Mouse (Mus musculus): ENCODE measurements around the gene Pex11b. TPM values are rescaled to one million over a fixed set of nuclear protein-coding genes. Genes with fewer than 3 reads are reported as not detected.
"Not testable (repeated sequence)": the region's sequence is repeated elsewhere in the genome, so short reads cannot be mapped to it uniquely, and the experiment has no call there.

Gene Pex11b
- polyA plus RNA-seq, 1 experiment: 17.5 TPM

DNA sequence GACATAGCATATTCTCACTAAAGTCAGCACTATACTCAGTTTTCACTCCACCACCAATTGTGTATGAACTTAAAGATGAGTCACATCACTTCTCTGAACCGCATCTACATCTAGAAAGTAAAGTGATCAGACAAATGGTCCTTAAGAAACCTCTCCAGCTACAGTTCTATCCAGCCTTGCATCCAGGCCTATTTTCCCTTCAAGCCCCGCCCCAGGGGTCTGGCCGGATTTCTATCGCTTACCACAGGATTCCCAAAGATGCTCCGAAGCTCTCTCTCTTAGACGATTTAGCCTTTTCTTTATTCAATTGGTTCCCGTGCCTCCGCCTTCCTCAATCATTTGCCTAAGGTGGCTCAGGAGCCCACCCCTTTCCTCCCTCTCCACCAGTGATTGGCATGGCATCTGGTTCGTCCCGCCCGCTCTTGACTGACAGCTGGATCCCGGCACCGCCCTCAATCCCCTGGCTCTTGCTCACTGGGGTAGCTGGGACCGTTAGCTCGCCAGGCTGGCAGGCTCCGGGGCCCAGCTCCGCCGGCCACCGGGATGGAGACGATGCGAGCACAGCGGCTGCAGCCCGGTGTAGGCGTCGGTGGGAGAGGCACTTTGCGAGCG lies 34.4 kb upstream of the Pex11b start, which contains the start of gene Lix1l:
Gene Lix1l (plus strand): TSS at position 511 of the 612 bp plus-strand sequence.
- peak; percentile 64 to 83 for DNase-seq (ENCODE audit: low read depth in 1 of 2, low spot score in 2 of 2)
- peak within 1 kb of the TSS; percentile 61 for H3K4me3 ChIP-seq (ENCODE audit: extremely low read depth, insufficient read depth, insufficient read length)
- H3K4me1 ChIP-seq (ENCODE audit: control insufficient read depth, insufficient read depth, insufficient read length): peaks cover 19% of the 10 kb centered on the region
- TF ChIP-seq CTCF (IDR thresholded peaks at IDR 0.05; ENCODE audit: extremely low read depth, insufficient read depth, insufficient read length, insufficient replicate concordance): no peak
- no peak for TF ChIP-seq POLR2A (IDR thresholded peaks at IDR 0.05; ENCODE audit: low read depth, low read length)
- H3K27me3 ChIP-seq (ENCODE audit: control insufficient read depth, insufficient read depth, low read length): peaks cover 28% of the 10 kb centered on the region
- H3K36me3 ChIP-seq (ENCODE audit: control insufficient read depth, insufficient read depth, low read length): no peaks in the 10 kb centered on the region
- 2% methylated on average over 27 of the region's 27 CpGs for WGBS
- peak within 1 kb of the TSS; percentile 20; the same call in 1 of the 2 replicates for H3K27ac ChIP-seq (ENCODE audit: insufficient read depth, low read length)

DNA sequence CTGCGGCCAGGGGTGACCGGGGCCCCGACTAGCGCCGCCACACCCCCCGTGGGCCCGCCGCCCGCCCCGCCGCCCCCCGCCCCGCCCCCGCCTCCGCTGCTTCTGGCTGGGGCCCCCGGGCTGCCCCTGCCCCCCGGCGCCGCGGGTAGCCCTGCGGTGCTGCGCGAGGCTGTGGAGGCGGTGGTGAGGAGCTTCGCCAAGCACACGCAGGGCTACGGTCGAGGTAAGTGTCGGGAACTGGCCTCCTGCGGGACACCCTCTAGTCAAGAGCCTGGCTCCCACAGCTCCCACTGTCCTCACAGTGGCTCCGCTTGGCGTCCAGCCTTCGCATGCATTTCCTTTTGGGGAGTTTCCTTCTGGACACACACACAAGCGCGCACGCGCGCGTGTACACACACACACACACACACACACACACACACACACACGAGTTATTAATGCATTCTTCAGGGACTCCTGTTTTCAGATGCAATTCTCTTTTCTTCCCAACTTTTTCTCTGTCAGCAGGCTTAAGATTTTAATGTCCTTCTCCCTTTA lies 33.9 kb upstream of the Pex11b start:
- Histone ChIP-seq H3K27me3 (ENCODE audit: control insufficient read depth, insufficient read depth, low read length) (peaks cover 27% of the 10 kb centered on the region), H3K27ac (ENCODE audit: insufficient read depth, low read length) (peak overlapping the region; percentile 20; the same call in 1 of the 2 replicates), H3K4me3 (ENCODE audit: extremely low read depth, insufficient read depth, insufficient read length) (peak overlapping the region; percentile 61; the same call in 1 of the 2 replicates), H3K4me1 (ENCODE audit: control insufficient read depth, insufficient read depth, insufficient read length) (peaks cover 16% of the 10 kb centered on the region), H3K36me3 (ENCODE audit: control insufficient read depth, insufficient read depth, low read length) (no peaks in the 10 kb centered on the region)
- WGBS: 2% methylated on average over 39 of the region's 40 CpGs
- no peak for DNase-seq (ENCODE audit: low read depth in 1 of 2, low spot score in 2 of 2)
- no peak for TF ChIP-seq POLR2A (IDR thresholded peaks at IDR 0.05; ENCODE audit: low read depth, low read length)
- no peak for TF ChIP-seq CTCF (IDR thresholded peaks at IDR 0.05; ENCODE audit: extremely low read depth, insufficient read depth, insufficient read length, insufficient replicate concordance)

DNA sequence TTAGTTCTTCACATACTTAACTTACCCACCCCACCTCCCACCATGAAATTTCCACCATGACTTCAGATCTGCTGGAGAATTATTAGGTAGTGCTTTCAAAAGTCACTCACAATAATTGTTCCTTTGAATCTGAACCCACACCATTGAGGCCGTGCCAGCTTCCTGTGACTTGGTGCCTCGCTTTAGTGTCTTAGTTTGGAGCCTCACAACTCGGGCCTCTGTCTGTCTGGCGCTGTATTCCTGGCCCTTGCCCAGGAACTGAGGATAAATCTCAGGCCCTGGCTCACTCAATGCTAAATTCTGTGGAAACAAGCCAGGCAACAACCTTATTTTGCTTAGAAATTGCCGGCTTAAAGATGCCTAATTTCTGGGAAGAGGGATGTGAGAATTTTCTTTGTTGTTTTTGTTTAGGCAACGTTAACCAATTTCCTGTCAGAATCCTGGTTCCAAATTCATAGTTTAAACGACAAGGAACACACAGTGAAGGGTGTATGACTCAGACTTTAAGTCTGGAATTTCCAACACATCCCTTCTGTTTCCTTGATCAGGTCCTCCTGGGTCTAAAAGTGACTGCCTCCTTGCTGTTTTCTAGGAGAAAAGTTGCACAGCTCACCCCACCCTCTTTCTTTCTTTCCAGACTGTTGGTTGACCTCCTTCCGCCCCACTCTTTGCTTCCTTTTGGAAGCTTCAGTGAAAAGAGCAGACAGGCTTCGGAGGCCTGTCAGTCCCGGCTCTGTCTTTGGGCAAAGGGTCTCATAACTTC lies 33.1 kb upstream of the Pex11b start:
- 70% methylated on average over 10 of the region's 10 CpGs for WGBS
- no peak for DNase-seq (ENCODE audit: low read depth in 1 of 2, low spot score in 2 of 2)
- Histone ChIP-seq H3K4me3 (ENCODE audit: extremely low read depth, insufficient read depth, insufficient read length) (no peak overlapping the region), H3K4me1 (ENCODE audit: control insufficient read depth, insufficient read depth, insufficient read length) (peaks cover 9% of the 10 kb centered on the region), H3K36me3 (ENCODE audit: control insufficient read depth, insufficient read depth, low read length) (no peaks in the 10 kb centered on the region), H3K27ac (ENCODE audit: insufficient read depth, low read length) (no peak overlapping the region), H3K27me3 (ENCODE audit: control insufficient read depth, insufficient read depth, low read length) (peaks cover 20% of the 10 kb centered on the region)
- no peak for TF ChIP-seq POLR2A (IDR thresholded peaks at IDR 0.05; ENCODE audit: low read depth, low read length)
- TF ChIP-seq CTCF (IDR thresholded peaks at IDR 0.05; ENCODE audit: extremely low read depth, insufficient read depth, insufficient read length, insufficient replicate concordance): no peak

DNA sequence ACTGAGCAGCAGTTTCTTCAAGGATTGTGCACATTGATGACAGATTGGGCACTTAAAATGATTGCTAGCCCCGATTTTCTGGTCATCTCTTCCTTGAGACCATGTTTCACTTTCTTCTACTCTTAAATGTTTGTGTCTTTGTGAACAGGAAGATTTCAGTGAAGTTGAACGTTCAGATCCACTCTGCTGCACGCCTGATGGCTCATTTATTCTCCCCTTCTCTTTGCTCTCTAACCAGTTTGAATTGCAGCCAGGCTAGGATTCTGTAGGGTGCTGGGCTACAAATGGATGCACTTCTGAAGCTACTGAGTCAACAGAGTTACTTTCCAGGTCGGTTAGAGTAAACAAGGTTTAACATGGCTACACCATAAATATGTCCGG lies 32.5 kb upstream of the Pex11b start:
- Histone ChIP-seq H3K4me3 (ENCODE audit: extremely low read depth, insufficient read depth, insufficient read length) (no peak overlapping the region), H3K27ac (ENCODE audit: insufficient read depth, low read length) (no peak overlapping the region), H3K36me3 (ENCODE audit: control insufficient read depth, insufficient read depth, low read length) (no peaks in the 10 kb centered on the region), H3K4me1 (ENCODE audit: control insufficient read depth, insufficient read depth, insufficient read length) (peaks cover 6% of the 10 kb centered on the region), H3K27me3 (ENCODE audit: control insufficient read depth, insufficient read depth, low read length) (peaks cover 15% of the 10 kb centered on the region)
- no peak for TF ChIP-seq CTCF (IDR thresholded peaks at IDR 0.05; ENCODE audit: extremely low read depth, insufficient read depth, insufficient read length, insufficient replicate concordance)
- no peak for TF ChIP-seq POLR2A (IDR thresholded peaks at IDR 0.05; ENCODE audit: low read depth, low read length)
- 70% methylated on average over 5 of the region's 5 CpGs for whole genome bisulfite sequencing
- DNase-seq (ENCODE audit: low read depth in 1 of 2, low spot score in 2 of 2): no peak

DNA sequence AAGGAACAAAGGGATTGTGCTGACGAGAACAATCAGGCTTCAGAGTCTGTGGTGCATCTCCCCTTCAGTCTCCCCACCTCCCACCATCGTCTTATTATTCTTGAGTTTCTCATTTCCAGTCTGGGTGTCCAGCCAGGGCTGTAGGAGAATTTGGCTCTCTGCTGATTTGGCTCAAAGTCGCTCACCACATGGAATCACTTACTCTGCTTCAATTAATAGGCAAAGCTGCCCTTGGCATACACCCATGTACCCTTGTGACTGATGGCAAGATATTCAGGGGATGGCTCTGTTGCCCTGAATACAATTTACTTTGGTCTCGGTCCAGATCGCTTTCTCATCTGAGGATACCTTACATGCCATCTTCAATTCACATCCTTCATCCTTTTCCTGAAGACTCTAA lies 31.9 kb upstream of the Pex11b start:
- peaks cover 9% of the 10 kb centered on the region for H3K27me3 ChIP-seq (ENCODE audit: control insufficient read depth, insufficient read depth, low read length)
- no peak for DNase-seq (ENCODE audit: low read depth in 1 of 2, low spot score in 2 of 2)
- no peaks in the 10 kb centered on the region; the same call in 1 of the 2 replicates for H3K4me1 ChIP-seq (ENCODE audit: control insufficient read depth, insufficient read depth, insufficient read length)
- H3K4me3 ChIP-seq (ENCODE audit: extremely low read depth, insufficient read depth, insufficient read length): no peak overlapping the region
- WGBS: 88% methylated on average over 5 of the region's 5 CpGs
- no peak overlapping the region for H3K27ac ChIP-seq (ENCODE audit: insufficient read depth, low read length)
- H3K36me3 ChIP-seq (ENCODE audit: control insufficient read depth, insufficient read depth, low read length): no peaks in the 10 kb centered on the region
- TF ChIP-seq POLR2A (IDR thresholded peaks at IDR 0.05; ENCODE audit: low read depth, low read length) (no peak), CTCF (IDR thresholded peaks at IDR 0.05; ENCODE audit: extremely low read depth, insufficient read depth, insufficient read length, insufficient replicate concordance) (no peak)

DNA sequence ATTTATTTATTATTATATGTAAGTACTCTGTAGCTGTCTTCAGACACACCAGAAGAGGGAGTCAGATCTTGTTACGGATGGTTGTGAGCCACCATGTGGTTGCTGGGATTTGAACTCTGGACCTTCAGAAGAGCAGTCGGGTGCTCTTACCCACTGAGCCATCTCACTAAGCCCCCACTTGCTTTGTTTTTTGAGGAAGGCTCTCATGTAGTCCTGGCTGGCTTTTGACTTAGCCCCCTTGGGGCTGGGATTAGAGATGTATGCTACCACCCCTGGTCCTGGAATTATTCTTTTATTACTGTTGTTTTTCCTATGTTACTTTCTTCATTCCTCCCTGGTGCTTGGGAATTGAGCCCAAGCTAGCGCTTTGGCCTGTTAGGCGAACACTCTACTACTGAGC lies 29.2 kb upstream of the Pex11b start:
- not testable (repeated sequence) for H3K27me3 ChIP-seq (ENCODE audit: control insufficient read depth, insufficient read depth, low read length); DNase-seq (ENCODE audit: low read depth in 1 of 2, low spot score in 2 of 2); H3K36me3 ChIP-seq (ENCODE audit: control insufficient read depth, insufficient read depth, low read length); H3K4me3 ChIP-seq (ENCODE audit: extremely low read depth, insufficient read depth, insufficient read length); H3K4me1 ChIP-seq (ENCODE audit: control insufficient read depth, insufficient read depth, insufficient read length); H3K27ac ChIP-seq (ENCODE audit: insufficient read depth, low read length)
- 89% methylated on average over 4 of the region's 4 CpGs for WGBS

DNA sequence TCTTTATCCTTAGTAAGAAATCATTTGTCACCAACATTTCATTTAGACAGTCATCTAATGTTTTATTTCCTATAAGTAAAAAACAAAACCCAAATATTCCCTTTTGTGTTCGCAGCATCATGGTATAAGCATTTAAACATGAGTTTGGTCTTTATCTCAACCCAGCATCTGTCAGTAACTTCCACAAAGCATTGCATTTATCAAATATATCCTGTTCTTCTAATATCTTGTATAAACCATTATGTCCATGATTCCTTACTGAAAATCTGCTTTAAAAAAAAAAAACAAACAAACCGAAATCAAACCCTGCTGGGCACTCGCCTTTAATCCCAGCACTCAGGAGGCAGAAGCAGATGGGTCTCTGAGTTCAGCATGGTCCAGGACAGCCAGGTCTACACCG lies 28.6 kb upstream of the Pex11b start:
- Histone ChIP-seq H3K27ac (ENCODE audit: insufficient read depth, low read length) (no peak overlapping the region), H3K4me3 (ENCODE audit: extremely low read depth, insufficient read depth, insufficient read length) (no peak overlapping the region), H3K36me3 (ENCODE audit: control insufficient read depth, insufficient read depth, low read length) (no peaks in the 10 kb centered on the region), H3K27me3 (ENCODE audit: control insufficient read depth, insufficient read depth, low read length) (no peaks in the 10 kb centered on the region), H3K4me1 (ENCODE audit: control insufficient read depth, insufficient read depth, insufficient read length) (no peaks in the 10 kb centered on the region)
- DNase-seq (ENCODE audit: low read depth in 1 of 2, low spot score in 2 of 2): no peak
- WGBS: 91% methylated on average over 4 of the region's 4 CpGs
- TF ChIP-seq POLR2A (IDR thresholded peaks at IDR 0.05; ENCODE audit: low read depth, low read length) (no peak), CTCF (IDR thresholded peaks at IDR 0.05; ENCODE audit: extremely low read depth, insufficient read depth, insufficient read length, insufficient replicate concordance) (no peak)
